Mouse (Mus musculus) forebrain, postnatal 0 days (tissue): Measurements from ENCODE around the gene Hhipl2. TPM values are rescaled to one million over a fixed set of nuclear protein-coding genes. Genes with fewer than 3 reads are reported as not detected.

Experiments
- ATAC-seq: fragments of 200-750 bp; cut with Nextera tagmentation; 2 replicates; pipeline ENCODE4 v1.8.0; 2017; ENCODE audit warnings: mild to moderate bottlenecking, moderate library complexity
- DNase-seq: peaks from one replicate; pipeline ENCODE4 v3.0.0-alpha.2; 2015
- H3K27ac ChIP-seq: fragments of 300-500 bp; sonication (generic); 2 replicates; pipeline ENCODE4 v1.5.1; 2014; ENCODE audit warnings: low read depth, mild to moderate bottlenecking, antibody characterized with exemption, low read length, moderate library complexity, mixed read lengths
- H3K27me3 ChIP-seq: fragments of 300-500 bp; sonication (generic); 2 replicates; pipeline ENCODE4 v1.6.1; 2014; ENCODE audit warnings: mild to moderate bottlenecking, low read length, mixed read lengths; ENCODE audit not compliant: insufficient read depth
- H3K36me3 ChIP-seq: fragments of 300-500 bp; sonication (generic); 2 replicates; pipeline ENCODE4 v1.6.1; 2014; ENCODE audit warnings: mild to moderate bottlenecking, moderate library complexity; ENCODE audit not compliant: insufficient read depth
- H3K4me1 ChIP-seq: fragments of 300-500 bp; sonication (generic); 2 replicates; pipeline ENCODE4 v1.6.1; 2014; ENCODE audit warnings: antibody characterized with exemption; ENCODE audit not compliant: insufficient read depth
- H3K4me2 ChIP-seq: fragments of 300-500 bp; sonication (generic); 2 replicates; pipeline ENCODE4 v1.6.1; 2014; ENCODE audit warnings: low read depth, mild to moderate bottlenecking, moderate library complexity
- H3K4me3 ChIP-seq: fragments of 300-500 bp; sonication (generic); 2 replicates; pipeline ENCODE4 v1.5.1; 2014; ENCODE audit warnings: low read depth, low read length, mixed read lengths
- H3K9ac ChIP-seq: fragments of 300-500 bp; sonication (generic); 2 replicates; pipeline ENCODE4 v1.6.1; 2014; ENCODE audit warnings: mild to moderate bottlenecking
- H3K9me3 ChIP-seq: fragments of 300-500 bp; sonication (generic); 2 replicates; pipeline ENCODE4 v1.6.1; 2016; ENCODE audit warnings: low read length
- CTCF ChIP-seq: sonication (generic); IDR thresholded peaks from 2 replicates; pipeline ENCODE4 v1.5.1; 2016; ENCODE audit warnings: antibody characterized with exemption, control low read depth, low read depth
- WGBS: fragments of 180-500 bp; shearing (Covaris S2); extraction: QIAGEN DNeasy Blood & Tissue Kit; methylation state at CpG from one replicate; pipeline ENCODE4 v1.1.7; 2014; 5-methylcytosine and 5-hydroxymethylcytosine counted together
- polyA plus RNA-seq: library from polyadenylated mRNA; unstranded; fragments of >200 nt; fragmentation: Nextera tagmentation; extraction: Ambion mirVana; gene quantifications from 2 replicates; pipeline ENCODE4 v1.2.1, GENCODE M21; 2015
- total RNA-seq: library from RNA; depleted of rRNA; stranded (reverse); fragments of >200 nt; gene quantifications from 2 replicates; pipeline ENCODE4 v1.2.3, GENCODE M21; 2014; rRNA removed

Hhipl2 gene
- total and polyA plus RNA-seq, 2 experiments from 2014 or later = 0.07 to 0.33 TPM

DNA sequence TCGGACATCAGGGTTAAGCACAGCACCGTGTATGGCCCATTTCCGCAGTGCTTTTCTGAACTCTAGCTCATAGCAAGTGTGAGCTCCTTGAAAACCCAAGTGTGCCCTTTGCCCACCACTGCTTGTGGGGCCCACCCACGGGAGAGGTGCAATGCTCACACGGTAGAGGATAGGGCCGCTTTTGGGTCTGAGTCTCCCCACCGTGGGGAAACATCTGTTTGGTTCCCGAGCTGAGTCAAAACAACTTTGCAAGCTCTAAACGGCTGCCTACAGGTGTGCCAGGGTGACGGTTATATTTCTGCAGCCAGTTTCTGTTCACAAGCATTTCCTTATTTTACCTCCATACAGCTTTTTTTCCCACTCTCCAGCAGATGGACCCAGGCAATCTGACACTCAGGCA lies 2.3 kb downstream of the Hhipl2 start:
- Histone ChIP-seq H3K36me3 (no peaks in the 10 kb centered on the region), H3K9me3 (no peaks in the 10 kb centered on the region), H3K4me3 (no peak overlapping the region), H3K4me2 (no peak overlapping the region), H3K9ac (no peak overlapping the region), H3K27me3 (no peaks in the 10 kb centered on the region), H3K4me1 (no peaks in the 10 kb centered on the region), H3K27ac (no peak overlapping the region)
- no peak for TF ChIP-seq CTCF
- ATAC-seq = no peak
- no peak for DNase-seq
- 87% methylated on average over 10 of the region's 10 CpGs for WGBS

DNA sequence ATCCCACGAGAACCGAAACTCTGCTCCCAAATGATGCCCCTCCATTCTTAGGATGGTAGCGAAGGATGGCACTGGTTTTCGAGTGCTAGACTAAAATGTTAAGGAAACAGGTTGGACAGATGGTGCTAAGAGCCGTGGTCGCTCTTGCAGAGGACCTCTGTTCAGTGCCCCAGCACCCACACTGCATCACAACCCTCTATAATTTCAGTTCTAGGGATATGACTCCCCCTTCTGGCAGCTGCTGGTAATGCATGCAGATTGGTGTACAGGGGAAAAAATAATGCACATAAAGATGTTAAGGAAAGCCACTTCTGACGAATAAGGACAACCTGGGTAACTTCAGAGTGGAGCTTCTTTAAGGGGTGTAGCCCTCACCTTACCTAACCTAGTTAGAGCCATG lies 6.1 kb downstream of the Hhipl2 start:
- 93% methylated on average over 7 of the region's 7 CpGs for WGBS

DNA sequence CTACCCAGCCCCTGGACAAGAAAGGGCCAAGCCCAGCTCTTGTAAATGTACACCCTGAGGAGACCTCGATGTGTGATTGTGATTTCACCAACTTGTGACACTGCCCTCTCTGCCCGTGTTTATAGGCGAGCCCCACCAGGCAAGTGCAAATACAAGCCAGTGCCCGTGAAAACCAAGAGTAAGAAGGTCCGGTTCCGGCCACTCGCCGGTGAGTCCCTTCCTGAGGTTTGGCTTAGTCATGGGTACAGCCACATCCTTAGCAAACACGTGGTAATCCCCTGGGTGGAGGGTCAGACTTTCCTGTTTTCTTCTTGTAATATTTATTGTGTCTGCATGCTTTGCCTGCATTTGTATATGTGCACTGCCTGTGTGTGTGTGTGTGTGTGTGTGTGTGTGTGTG lies 16.9 kb downstream of the Hhipl2 start:
- no peak for ATAC-seq
- no peak for DNase-seq
- H3K4me1 ChIP-seq = no peaks in the 10 kb centered on the region
- no peak overlapping the region for H3K9ac ChIP-seq
- H3K27ac ChIP-seq = no peak overlapping the region
- no peaks in the 10 kb centered on the region for H3K9me3 ChIP-seq
- no peak overlapping the region for H3K4me3 ChIP-seq
- no peaks in the 10 kb centered on the region for H3K36me3 ChIP-seq
- TF ChIP-seq CTCF = no peak
- 92% methylated on average over 9 of the region's 9 CpGs for WGBS
- H3K4me2 ChIP-seq = no peak overlapping the region
- H3K27me3 ChIP-seq = no peaks in the 10 kb centered on the region

More for the DNA sequence above, 6.1 kb downstream of the Hhipl2 start:
- H3K36me3 ChIP-seq = no peaks in the 10 kb centered on the region
- no peaks in the 10 kb centered on the region for H3K27me3 ChIP-seq
- no peak overlapping the region for H3K4me2 ChIP-seq
- no peak overlapping the region for H3K4me3 ChIP-seq
- H3K4me1 ChIP-seq = no peaks in the 10 kb centered on the region
- H3K9me3 ChIP-seq = no peaks in the 10 kb centered on the region
- ATAC-seq = no peak
- no peak for DNase-seq
- H3K27ac ChIP-seq = no peak overlapping the region
- H3K9ac ChIP-seq = no peak overlapping the region
- 0 out of 2 replicates have a peak, but pooled peaks have one; percentile 20 for TF ChIP-seq CTCF

DNA sequence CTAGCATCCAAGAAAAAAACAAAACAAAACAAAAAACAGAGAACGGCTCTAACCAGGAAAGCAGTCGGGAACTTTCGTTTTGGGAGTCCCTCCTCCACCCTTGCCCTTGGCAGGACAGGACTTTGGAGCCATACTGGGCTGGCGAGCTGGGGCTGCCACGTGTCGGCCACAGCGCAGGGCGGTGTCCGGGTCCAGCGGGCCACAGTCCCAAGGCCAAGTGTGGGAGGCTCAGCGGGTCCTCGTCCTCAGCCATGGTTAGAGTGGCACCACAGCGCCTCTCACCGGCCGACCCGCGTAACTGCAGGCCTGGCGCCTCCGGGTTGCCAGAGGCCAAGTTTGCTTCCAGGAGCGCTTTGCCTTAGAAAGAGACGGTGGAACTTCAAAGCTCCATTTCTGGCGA lies 21.0 kb downstream of the Hhipl2 start:
- 0 out of 2 replicates have a peak, but pooled peaks have one; percentile 49 for ATAC-seq
- H3K27ac ChIP-seq = no peak overlapping the region
- no peaks in the 10 kb centered on the region for H3K36me3 ChIP-seq
- peak; percentile 70 for TF ChIP-seq CTCF
- H3K4me1 ChIP-seq = no peaks in the 10 kb centered on the region
- no peak overlapping the region for H3K9ac ChIP-seq
- no peak overlapping the region for H3K4me3 ChIP-seq
- H3K4me2 ChIP-seq = no peak overlapping the region
- H3K9me3 ChIP-seq = no peaks in the 10 kb centered on the region
- H3K27me3 ChIP-seq = no peaks in the 10 kb centered on the region
- WGBS = 23% methylated on average over 22 of the region's 22 CpGs
- peak; percentile 32 for DNase-seq

DNA sequence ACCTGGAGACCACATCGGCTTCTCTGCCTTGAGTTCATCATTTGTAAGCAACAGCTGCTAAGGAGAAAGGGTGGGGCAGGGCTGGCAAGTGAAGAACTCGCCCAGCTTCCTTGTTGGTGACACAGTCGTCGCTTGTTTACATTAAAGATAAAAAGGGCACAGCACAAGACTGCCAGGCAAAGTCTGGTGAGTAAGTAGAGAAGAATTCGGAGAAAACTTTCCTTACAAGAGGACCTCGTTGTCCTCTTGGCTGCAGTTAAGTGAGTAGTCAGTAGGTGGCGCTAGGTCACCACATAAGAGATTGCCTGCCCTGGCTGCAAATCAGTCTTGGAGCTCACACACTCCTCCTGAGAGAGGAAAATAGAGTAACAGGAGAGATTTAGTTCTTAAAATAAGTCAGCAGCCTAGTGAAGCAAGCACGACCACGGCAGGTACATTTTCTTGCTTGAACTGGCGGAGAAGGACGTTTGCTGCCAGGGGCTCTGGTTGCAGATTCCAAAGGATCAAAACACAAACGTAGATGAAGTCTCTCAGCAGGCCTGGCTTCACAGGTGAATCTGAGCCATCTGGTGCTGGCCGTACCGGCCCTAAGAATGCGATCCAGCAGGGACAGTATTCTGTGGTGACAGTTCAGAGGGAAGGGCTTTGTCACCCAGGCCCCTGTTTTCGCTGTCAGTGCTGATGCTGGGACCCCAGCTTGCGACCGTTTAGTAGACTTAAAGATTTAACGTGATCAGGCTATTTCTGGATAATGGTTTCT lies 24.2 kb downstream of the Hhipl2 start:
- H3K9ac ChIP-seq = no peak overlapping the region
- peak; percentile 98 for TF ChIP-seq CTCF
- DNase-seq = peak; percentile 96
- no peak overlapping the region for H3K27ac ChIP-seq
- H3K4me2 ChIP-seq = peak overlapping the region; percentile 15; the same call in 1 of the 2 replicates
- ATAC-seq = peak; percentile 84
- no peaks in the 10 kb centered on the region for H3K27me3 ChIP-seq
- no peaks in the 10 kb centered on the region for H3K4me1 ChIP-seq
- H3K36me3 ChIP-seq = no peaks in the 10 kb centered on the region
- no peak overlapping the region for H3K4me3 ChIP-seq
- WGBS = 23% methylated on average over 19 of the region's 19 CpGs
- no peaks in the 10 kb centered on the region for H3K9me3 ChIP-seq

DNA sequence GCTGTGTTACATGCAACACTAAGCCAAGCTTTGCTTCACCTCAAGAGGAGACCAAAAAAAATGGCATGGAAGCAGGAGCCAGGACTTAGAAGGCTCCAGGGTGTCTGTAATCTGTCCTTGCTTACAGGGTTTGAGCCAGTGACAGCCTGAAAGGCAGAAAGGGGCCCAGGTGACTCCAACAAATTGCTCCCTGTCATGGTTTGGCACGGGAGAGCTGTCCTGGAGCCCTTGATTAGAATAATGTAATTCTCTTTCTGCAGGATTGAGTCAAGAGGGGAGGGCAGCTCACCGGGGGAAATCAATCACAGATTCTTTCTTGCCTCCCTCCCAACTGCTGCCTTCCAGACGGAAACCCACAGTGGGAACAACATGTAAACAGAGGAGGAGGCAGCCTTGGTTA lies 35.1 kb downstream of the Hhipl2 start:
- Histone ChIP-seq H3K9ac (no peak overlapping the region), H3K4me1 (no peaks in the 10 kb centered on the region), H3K9me3 (no peaks in the 10 kb centered on the region), H3K4me2 (no peak overlapping the region), H3K27ac (no peak overlapping the region), H3K36me3 (no peaks in the 10 kb centered on the region), H3K4me3 (no peak overlapping the region), H3K27me3 (no peaks in the 10 kb centered on the region)
- ATAC-seq = no peak
- no peak for DNase-seq
- no peak for TF ChIP-seq CTCF
- WGBS = 21% methylated on average over 3 of the region's 3 CpGs

Other genes with a start within 250 kb of the Hhipl2 start
- gene Disp1, start 196.7 kb upstream of the Hhipl2 start, total RNA-seq = 7.2 and 12.7 TPM in 2 replicates
- gene Disp1, start 196.7 kb upstream of the Hhipl2 start, polyA plus RNA-seq = 5.6 and 6.3 TPM in 2 replicates
- 54.7 and 69.1 TPM in 2 replicates for gene Aida, start 121.6 kb upstream of the Hhipl2 start, total RNA-seq
- gene Aida, start 121.6 kb upstream of the Hhipl2 start, polyA plus RNA-seq = 37.8 and 46.1 TPM in 2 replicates
- gene Brox, start 120.9 kb upstream of the Hhipl2 start, total RNA-seq = 137 and 144 TPM in 2 replicates
- gene Brox, start 120.9 kb upstream of the Hhipl2 start, polyA plus RNA-seq = 79.6 and 94.1 TPM in 2 replicates
- 124 and 131 TPM in 2 replicates for gene Mia3, start 48.7 kb upstream of the Hhipl2 start, total RNA-seq
- 62.8 and 87.3 TPM in 2 replicates for gene Mia3, start 48.7 kb upstream of the Hhipl2 start, polyA plus RNA-seq
- gene Taf1a, start 29.2 kb upstream of the Hhipl2 start, total RNA-seq = 17.8 and 19.1 TPM in 2 replicates
- gene Taf1a, start 29.2 kb upstream of the Hhipl2 start, polyA plus RNA-seq = 9.8 and 11.7 TPM in 2 replicates